Mouse (Mus musculus) limb, embryonic 12.5 days (tissue): ENCODE results near the gene Ccdc97. TPM values are rescaled to one million over a fixed set of nuclear protein-coding genes. Genes with fewer than 3 reads are reported as not detected.
A peak's percentile ranks its signal among the peaks of the same experiment; 100 is the strongest.

Experiments
- ATAC-seq: fragments of 200-750 bp; cut with Nextera tagmentation; 2 replicates; pipeline ENCODE4 v1.8.0; 2017; ENCODE audit warnings: low read depth, moderate TSS enrichment; ENCODE audit not compliant: insufficient number of reproducible peaks, insufficient read depth, low FRiP score, low TSS enrichment
- H3K27ac ChIP-seq: fragments of 300-500 bp; sonication (generic); 2 replicates; pipeline ENCODE4 v1.5.1; 2016; ENCODE audit warnings: mild to moderate bottlenecking, moderate library complexity
- H3K27me3 ChIP-seq: fragments of 300-500 bp; sonication (generic); 2 replicates; pipeline ENCODE4 v1.6.1; 2016; ENCODE audit warnings: mild to moderate bottlenecking, moderate library complexity
- H3K36me3 ChIP-seq: fragments of 300-500 bp; sonication (generic); 2 replicates; pipeline ENCODE4 v1.6.1; 2016; ENCODE audit warnings: mild to moderate bottlenecking, moderate library complexity
- H3K4me1 ChIP-seq: fragments of 300-500 bp; sonication (generic); replicated peaks from 2 replicates; pipeline ENCODE4 v1.6.1; 2016
- H3K4me2 ChIP-seq: fragments of 300-500 bp; sonication (generic); 2 replicates; pipeline ENCODE4 v1.6.1; 2016; ENCODE audit warnings: mild to moderate bottlenecking, moderate library complexity
- H3K4me3 ChIP-seq: fragments of 300-500 bp; sonication (generic); replicated peaks from 2 replicates; pipeline ENCODE4 v1.5.1; 2016; ENCODE audit warnings: mild to moderate bottlenecking
- H3K9ac ChIP-seq: fragments of 300-500 bp; sonication (generic); replicated peaks from 2 replicates; pipeline ENCODE4 v1.6.1; 2016; ENCODE audit warnings: mild to moderate bottlenecking, moderate library complexity
- H3K9me3 ChIP-seq: fragments of 300-500 bp; sonication (generic); 2 replicates; pipeline ENCODE4 v1.6.1; 2016; ENCODE audit warnings: mild to moderate bottlenecking, moderate library complexity
- WGBS: fragments of 180-500 bp; shearing (Covaris S2); methylation state at CpG from one replicate; pipeline ENCODE4 v1.1.7; 2016; 5-methylcytosine and 5-hydroxymethylcytosine counted together
- polyA plus RNA-seq: library from polyadenylated mRNA; unstranded; fragments of >200 nt; fragmentation: Nextera tagmentation; extraction: Ambion mirVana; gene quantifications from 2 replicates; pipeline ENCODE4 v1.2.1, GENCODE M21; 2016

Ccdc97 gene
- polyA plus RNA-seq, 1 experiment from 2014 or later: 20.6 TPM

DNA sequence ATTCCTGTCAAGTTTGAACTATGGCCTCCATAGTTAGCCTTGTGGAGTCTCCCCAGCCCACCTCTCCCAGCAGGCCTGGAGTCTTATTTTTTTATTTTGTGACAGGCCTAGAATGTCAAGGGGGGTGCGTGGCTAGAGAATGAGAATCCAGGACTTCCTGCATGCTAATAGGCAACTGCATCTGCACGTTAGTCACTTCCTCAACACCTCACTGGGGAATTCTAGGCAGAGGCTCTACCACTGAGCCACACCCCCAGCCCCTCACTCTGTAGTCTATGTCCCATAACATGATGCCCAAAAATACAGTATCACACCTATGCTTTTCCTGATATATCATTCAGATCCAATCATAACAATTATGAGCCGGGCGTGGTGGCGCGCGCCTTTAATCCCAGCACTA lies 41.9 kb downstream of the Ccdc97 start:
- H3K36me3 ChIP-seq: no peaks in the 10 kb centered on the region
- H3K27me3 ChIP-seq: peaks cover 63% of the 10 kb centered on the region
- 89% methylated on average over 7 of the region's 7 CpGs for WGBS
- ATAC-seq: no peak
- H3K9me3 ChIP-seq: no peaks in the 10 kb centered on the region
- no peak overlapping the region for H3K4me3 ChIP-seq
- no peak overlapping the region for H3K9ac ChIP-seq
- no peak overlapping the region for H3K4me2 ChIP-seq
- no peak overlapping the region for H3K27ac ChIP-seq
- peaks cover 16% of the 10 kb centered on the region for H3K4me1 ChIP-seq

- Histone ChIP-seq H3K4me2 (no peak overlapping the region), H3K27me3 (peaks cover 63% of the 10 kb centered on the region), H3K4me3 (no peak overlapping the region), H3K27ac (no peak overlapping the region), H3K9ac (no peak overlapping the region), H3K9me3 (no peaks in the 10 kb centered on the region), H3K36me3 (no peaks in the 10 kb centered on the region), H3K4me1 (peaks cover 12% of the 10 kb centered on the region)
- 76% methylated on average over 15 of the region's 15 CpGs for WGBS
- ATAC-seq: no peak
Observed at GRCm38 (mm10) chr7:25676085-25676781, 42.7 kb downstream of the Ccdc97 start.

DNA sequence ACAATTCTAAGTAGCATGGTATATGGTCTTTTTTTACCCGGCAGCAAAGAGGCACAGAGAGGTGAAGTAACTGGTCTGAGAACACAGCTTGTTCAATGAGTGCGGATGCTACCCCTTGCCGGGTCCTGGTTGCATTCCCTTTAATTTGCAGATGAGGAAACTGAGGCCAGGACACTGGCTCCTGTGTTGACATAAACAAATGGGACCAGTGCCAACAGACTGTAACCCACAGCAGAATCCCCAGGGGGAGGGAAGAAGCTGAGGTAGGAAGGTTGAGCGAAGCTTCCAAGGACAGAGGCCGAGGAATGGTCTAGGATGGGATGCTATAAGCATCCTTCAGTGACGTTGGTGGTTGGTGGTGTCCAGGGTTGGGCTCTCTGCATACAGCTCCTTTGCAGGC lies 43.5 kb downstream of the Ccdc97 start:
- no peaks in the 10 kb centered on the region for H3K36me3 ChIP-seq
- peaks cover 63% of the 10 kb centered on the region for H3K27me3 ChIP-seq
- no peak overlapping the region for H3K9ac ChIP-seq
- H3K27ac ChIP-seq: no peak overlapping the region
- peak overlapping the region; percentile 58 for H3K4me2 ChIP-seq
- 45% methylated on average over 6 of the region's 6 CpGs for WGBS
- no peaks in the 10 kb centered on the region for H3K9me3 ChIP-seq
- H3K4me1 ChIP-seq: peaks cover 11% of the 10 kb centered on the region
- no peak for ATAC-seq
- peak overlapping the region; percentile 35; the same call in 1 of the 2 replicates for H3K4me3 ChIP-seq

GRCm38 (mm10) chr7:25674719-25675300 lies 44.1 kb downstream of the Ccdc97 start, which contains the start of gene Tmem91:
Gene Tmem91 (minus strand): TSS chr7:25675166.
- H3K4me3 ChIP-seq: peak within 1 kb of the TSS; percentile 35
- 3% methylated on average over 29 of the region's 29 CpGs for WGBS
- ATAC-seq: no peak
- peaks cover 11% of the 10 kb centered on the region for H3K4me1 ChIP-seq
- H3K9ac ChIP-seq: peak within 1 kb of the TSS; percentile 40; the same call in 1 of the 2 replicates
- H3K27me3 ChIP-seq: peaks cover 63% of the 10 kb centered on the region
- peak within 1 kb of the TSS; percentile 58 for H3K4me2 ChIP-seq
- H3K36me3 ChIP-seq: no peaks in the 10 kb centered on the region
- H3K9me3 ChIP-seq: no peaks in the 10 kb centered on the region
- H3K27ac ChIP-seq: no peak within 1 kb of the TSS

DNA sequence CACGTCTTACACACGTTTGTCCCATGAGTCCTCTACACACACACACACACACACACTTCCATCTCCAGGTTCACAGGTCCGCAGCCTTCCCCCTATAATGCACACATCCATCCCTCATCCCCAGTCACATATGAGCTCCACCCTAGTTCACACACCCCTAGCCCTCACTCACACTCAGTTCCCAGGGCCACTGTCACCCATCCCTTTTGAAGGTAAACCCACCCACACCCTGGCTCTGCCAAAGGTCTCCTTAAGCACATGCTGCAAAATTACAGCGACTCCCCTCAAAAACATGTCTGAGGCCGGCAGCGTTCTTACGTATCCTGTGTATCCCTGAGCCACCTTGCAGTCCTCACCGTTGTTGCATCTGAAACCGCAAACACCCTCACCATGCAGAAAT lies 44.6 kb downstream of the Ccdc97 start:
- 25% methylated on average over 9 of the region's 9 CpGs for WGBS
- H3K36me3 ChIP-seq: peaks cover 4% of the 10 kb centered on the region
- H3K27me3 ChIP-seq: peaks cover 60% of the 10 kb centered on the region
- peak overlapping the region; percentile 35 for H3K4me3 ChIP-seq
- no peak for ATAC-seq
- peak overlapping the region; percentile 58 for H3K4me2 ChIP-seq
- H3K4me1 ChIP-seq: peaks cover 11% of the 10 kb centered on the region
- peak overlapping the region; percentile 40; the same call in 1 of the 2 replicates for H3K9ac ChIP-seq
- H3K27ac ChIP-seq: no peak overlapping the region
- no peaks in the 10 kb centered on the region for H3K9me3 ChIP-seq

GRCm38 (mm10) chr7:25672442-25672841 lies 46.4 kb downstream of the Ccdc97 start:
- no peak for ATAC-seq
- no peak overlapping the region for H3K4me3 ChIP-seq
- 48% methylated on average over 4 of the region's 4 CpGs for WGBS

GRCm38 (mm10) chr7:25671686-25672085 lies 47.2 kb downstream of the Ccdc97 start:
- peaks cover 30% of the 10 kb centered on the region for H3K36me3 ChIP-seq
- WGBS: 78% methylated on average over 2 of the region's 2 CpGs

More at GRCm38 (mm10) chr7:25672442-25672841, 46.4 kb downstream of the Ccdc97 start:
- Histone ChIP-seq H3K9me3 (no peaks in the 10 kb centered on the region), H3K27ac (no peak overlapping the region), H3K4me2 (no peak overlapping the region), H3K9ac (no peak overlapping the region), H3K36me3 (peaks cover 23% of the 10 kb centered on the region), H3K27me3 (peaks cover 48% of the 10 kb centered on the region), H3K4me1 (peaks cover 11% of the 10 kb centered on the region)

GRCm38 (mm10) chr7:25670096-25670495 lies 48.8 kb downstream of the Ccdc97 start:
- Histone ChIP-seq H3K4me2 (no peak overlapping the region), H3K36me3 (peaks cover 44% of the 10 kb centered on the region), H3K9me3 (no peaks in the 10 kb centered on the region), H3K4me3 (no peak overlapping the region), H3K27me3 (peaks cover 28% of the 10 kb centered on the region), H3K9ac (no peak overlapping the region), H3K27ac (no peak overlapping the region), H3K4me1 (peaks cover 8% of the 10 kb centered on the region)
- no peak for ATAC-seq
- WGBS: 90% methylated on average over 4 of the region's 4 CpGs

More at GRCm38 (mm10) chr7:25671686-25672085, 47.2 kb downstream of the Ccdc97 start:
- Histone ChIP-seq H3K27ac (no peak overlapping the region), H3K4me3 (no peak overlapping the region), H3K4me2 (no peak overlapping the region), H3K9ac (no peak overlapping the region), H3K4me1 (peaks cover 11% of the 10 kb centered on the region), H3K9me3 (no peaks in the 10 kb centered on the region), H3K27me3 (peaks cover 44% of the 10 kb centered on the region)
- ATAC-seq: no peak

DNA sequence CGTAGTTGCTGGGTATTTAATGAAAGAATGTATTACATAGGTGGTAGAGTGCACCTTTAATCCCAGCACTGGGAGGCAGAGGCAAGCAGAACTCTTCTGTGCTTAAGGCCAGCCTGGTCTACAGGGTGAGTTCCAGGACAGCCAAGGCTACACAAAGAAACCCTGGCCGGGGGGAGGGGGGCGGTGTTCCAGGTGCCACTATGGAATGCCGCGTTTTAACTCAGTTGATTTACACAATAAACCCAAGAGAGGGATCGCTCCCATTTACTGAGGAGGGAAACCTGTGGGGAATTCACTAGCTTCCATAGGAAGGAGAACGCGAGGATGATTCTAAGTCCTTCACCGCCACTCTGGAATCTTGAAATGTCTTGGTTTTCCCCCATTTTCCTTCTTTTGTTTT lies 49.3 kb downstream of the Ccdc97 start:
- Histone ChIP-seq H3K27ac (no peak overlapping the region), H3K9me3 (no peaks in the 10 kb centered on the region), H3K4me1 (peaks cover 3% of the 10 kb centered on the region), H3K4me3 (no peak overlapping the region), H3K4me2 (no peak overlapping the region), H3K9ac (no peak overlapping the region), H3K27me3 (peaks cover 23% of the 10 kb centered on the region), H3K36me3 (peaks cover 49% of the 10 kb centered on the region)
- 82% methylated on average over 9 of the region's 9 CpGs for WGBS
- ATAC-seq: no peak

DNA sequence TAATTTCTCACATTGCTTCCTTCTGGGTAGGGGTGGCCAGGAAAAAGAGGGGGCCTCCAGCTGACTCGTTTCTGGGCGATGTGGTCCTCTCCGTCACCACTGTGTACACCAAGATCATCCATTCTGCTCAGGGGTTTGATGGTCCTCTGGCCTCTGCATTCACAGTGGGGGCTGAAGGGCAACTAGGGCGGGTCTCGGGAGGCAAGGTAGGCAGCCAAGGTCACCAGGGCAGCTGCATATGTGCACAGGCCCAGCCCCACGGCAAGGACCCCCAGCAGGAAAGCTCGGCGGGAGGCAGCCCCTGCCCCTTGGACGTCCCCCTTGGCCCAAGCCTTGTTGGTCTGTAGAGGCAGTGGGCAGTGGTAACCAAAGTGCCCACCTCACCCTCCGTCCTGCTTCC lies 49.7 kb downstream of the Ccdc97 start:
- no peak overlapping the region for H3K9ac ChIP-seq
- H3K9me3 ChIP-seq: no peaks in the 10 kb centered on the region
- H3K27ac ChIP-seq: no peak overlapping the region
- no peak for ATAC-seq
- WGBS: 85% methylated on average over 10 of the region's 10 CpGs
- no peaks in the 10 kb centered on the region for H3K4me1 ChIP-seq
- peaks cover 53% of the 10 kb centered on the region for H3K36me3 ChIP-seq
- no peak overlapping the region for H3K4me3 ChIP-seq
- no peak overlapping the region for H3K4me2 ChIP-seq
- H3K27me3 ChIP-seq: peaks cover 18% of the 10 kb centered on the region

GRCm38 (mm10) chr7:25666381-25666780 lies 52.5 kb downstream of the Ccdc97 start:
- H3K36me3 ChIP-seq: peaks cover 73% of the 10 kb centered on the region
- ATAC-seq: no peak
- WGBS: 90% methylated on average over 8 of the region's 8 CpGs
- H3K9ac ChIP-seq: no peak overlapping the region
- no peak overlapping the region for H3K4me3 ChIP-seq
- H3K4me1 ChIP-seq: no peaks in the 10 kb centered on the region
- H3K27me3 ChIP-seq: no peaks in the 10 kb centered on the region
- H3K4me2 ChIP-seq: no peak overlapping the region
- H3K27ac ChIP-seq: no peak overlapping the region
- H3K9me3 ChIP-seq: no peaks in the 10 kb centered on the region
